Mouse (Mus musculus) liver, embryonic 14.5 days (tissue): ENCODE results near the gene E030025P04Rik.

ENCODE experiments used
- CTCF ChIP-seq: IDR thresholded peaks from 2 replicates; pipeline ENCODE4 v1.5.1; 2016; ENCODE audit warnings: antibody characterized with exemption, low read depth, control low read depth
- EP300 ChIP-seq: IDR thresholded peaks from 2 replicates; pipeline ENCODE4 v1.6.1; 2016; ENCODE audit warnings: antibody characterized with exemption, low read depth

DNA sequence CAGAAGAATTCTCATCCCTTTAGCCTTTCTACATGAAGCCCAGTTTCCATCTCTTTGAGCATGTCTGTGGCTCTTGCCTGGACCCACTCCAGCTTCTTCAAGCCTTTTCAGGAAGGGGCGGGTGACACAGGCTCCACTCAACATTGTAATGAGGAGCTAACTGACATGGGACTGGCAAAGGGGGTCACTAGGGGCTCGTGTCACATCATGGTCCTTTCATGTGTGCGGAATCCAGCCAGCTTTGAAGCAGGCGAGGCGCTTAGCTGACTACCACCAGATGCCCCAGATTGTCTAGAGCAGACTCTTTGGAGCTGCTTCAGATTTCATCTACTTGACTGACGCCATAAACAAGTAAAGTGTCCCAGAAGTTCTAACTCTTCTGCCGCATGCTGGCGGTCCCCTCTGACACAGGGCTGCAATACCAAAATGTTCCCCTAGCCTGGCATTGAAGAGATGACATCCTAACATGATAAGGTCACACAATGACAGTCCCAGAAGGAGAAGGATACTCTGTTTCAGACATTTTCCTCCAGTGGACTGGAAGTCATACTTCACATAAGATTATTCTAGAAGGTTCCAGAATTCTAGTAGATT lies 31.3 kb upstream of the E030025P04Rik start:
- TF ChIP-seq EP300 (no peak), CTCF (no peak)
